Mouse (Mus musculus): Measurements from ENCODE around the gene Prorsd1. TPM values are rescaled to one million over a fixed set of nuclear protein-coding genes. Genes with fewer than 3 reads are reported as not detected.

Gene Prorsd1
- 0.09 and 0.47 TPM in 2 replicates for polyA plus RNA-seq (2012; rRNA removed)

DNA sequence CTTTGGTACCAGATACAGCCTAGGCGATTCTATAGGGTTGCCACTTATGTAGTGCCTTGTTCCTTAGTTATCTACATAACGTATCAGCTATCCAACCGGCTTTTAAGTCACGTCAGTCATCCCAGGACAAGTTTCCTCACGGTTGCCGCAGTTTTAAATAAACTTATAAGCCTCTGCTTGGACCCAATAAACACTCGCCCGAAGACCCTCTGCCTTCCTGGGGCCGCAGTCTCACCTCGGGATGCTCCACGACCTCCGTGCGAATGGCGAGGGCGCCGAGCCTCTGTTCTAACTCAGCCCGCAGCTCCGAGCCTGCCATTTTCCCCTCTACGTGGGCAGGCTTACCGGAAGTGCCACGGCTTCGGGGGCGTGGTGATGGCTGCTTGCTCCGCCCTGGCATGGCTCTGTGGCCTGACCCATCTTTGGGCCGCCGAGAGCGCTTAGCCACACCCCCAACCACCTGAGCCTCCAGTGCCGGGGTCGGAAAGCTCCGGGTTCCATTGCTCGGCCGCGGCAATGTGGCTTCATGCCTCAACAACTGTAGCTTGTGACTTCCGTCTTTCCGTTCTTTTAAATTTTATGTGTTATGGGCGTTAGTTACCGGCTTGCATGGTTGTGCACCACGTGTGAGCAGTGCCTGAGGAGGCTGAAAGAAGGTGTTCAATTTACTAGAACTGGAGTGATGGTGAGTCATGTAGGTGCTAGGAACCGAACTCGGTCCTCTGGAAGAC is at the start of gene Prorsd1:
Gene Prorsd1 (minus strand): TSS at position 352 of the 731 bp plus-strand sequence.
- Histone ChIP-seq H3K4me1 (ENCODE audit: control insufficient read depth, insufficient read depth, insufficient read length, low read length) (peaks cover 3% of the 10 kb centered on the region; the same call in 1 of the 2 replicates), H3K4me3 (ENCODE audit: low read depth, low read length) (peak within 1 kb of the TSS; percentile 77), H3K27me3 (ENCODE audit: control insufficient read depth, insufficient read depth, low read length) (no peaks in the 10 kb centered on the region), H3K27ac (ENCODE audit: insufficient read depth, low read depth, low read length) (peak within 1 kb of the TSS; percentile 45; the same call in 1 of the 2 replicates), H3K36me3 (ENCODE audit: control insufficient read depth, insufficient read depth, low read length) (peaks cover 10% of the 10 kb centered on the region)
- 2% methylated on average over 40 of the region's 40 CpGs for WGBS
- TF ChIP-seq POLR2A (IDR thresholded peaks at IDR 0.05; ENCODE audit: low read depth, low read length) (peak; percentile 84), CTCF (IDR thresholded peaks at IDR 0.05; ENCODE audit: extremely low read depth, insufficient read length, insufficient replicate concordance, low read depth, low read length) (no peak)

DNA sequence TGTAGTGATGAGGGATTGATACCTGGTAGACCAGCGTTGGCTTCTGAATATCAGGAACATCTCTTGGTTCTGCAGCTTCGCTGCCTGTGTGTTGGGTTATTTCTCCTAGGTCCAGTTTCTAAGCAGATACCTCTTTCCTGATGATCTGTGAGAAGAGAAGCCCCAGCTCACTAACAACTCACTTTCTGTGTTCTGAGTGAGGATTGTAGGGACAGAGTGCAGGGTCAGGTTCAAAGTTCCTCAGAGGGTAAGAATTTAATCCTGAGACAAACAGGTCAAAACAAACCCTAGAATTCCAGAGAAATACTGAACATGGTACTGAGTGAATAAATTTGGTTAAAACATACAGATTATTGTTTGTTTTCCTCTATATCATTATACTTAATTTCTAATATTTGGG is 48.6 kb upstream of the Prorsd1 start:
- 81% methylated on average over 2 of the region's 2 CpGs for WGBS
- Histone ChIP-seq H3K27me3 (ENCODE audit: control insufficient read depth, insufficient read depth, low read length) (no peaks in the 10 kb centered on the region), H3K27ac (ENCODE audit: insufficient read depth, low read depth, low read length) (no peak overlapping the region), H3K4me1 (ENCODE audit: control insufficient read depth, insufficient read depth, insufficient read length, low read length) (no peaks in the 10 kb centered on the region), H3K4me3 (ENCODE audit: low read depth, low read length) (no peak overlapping the region), H3K36me3 (ENCODE audit: control insufficient read depth, insufficient read depth, low read length) (no peaks in the 10 kb centered on the region)
- TF ChIP-seq POLR2A (IDR thresholded peaks at IDR 0.05; ENCODE audit: low read depth, low read length) (no peak), CTCF (IDR thresholded peaks at IDR 0.05; ENCODE audit: extremely low read depth, insufficient read length, insufficient replicate concordance, low read depth, low read length) (no peak)

DNA sequence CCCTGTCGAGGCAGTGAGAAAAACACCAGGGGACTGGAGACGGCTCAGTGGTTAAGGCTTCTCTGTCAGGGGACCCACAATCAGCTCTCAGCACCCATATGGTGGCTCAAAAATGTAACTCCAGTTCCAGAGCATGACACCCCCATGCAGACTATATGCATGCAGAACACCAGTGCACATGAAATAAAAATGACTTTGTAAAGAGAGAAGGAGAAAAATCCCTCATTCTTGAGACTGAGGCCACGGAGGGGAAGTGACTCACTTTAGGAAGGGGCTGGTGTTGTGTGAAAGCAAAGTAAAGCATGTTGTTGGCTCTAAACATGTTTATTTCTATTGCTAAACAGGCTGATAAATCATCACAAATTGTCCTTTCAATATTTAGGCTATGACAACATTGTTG is 46.2 kb upstream of the Prorsd1 start:
- Histone ChIP-seq H3K27ac (ENCODE audit: insufficient read depth, low read depth, low read length) (no peak overlapping the region), H3K36me3 (ENCODE audit: control insufficient read depth, insufficient read depth, low read length) (no peaks in the 10 kb centered on the region), H3K27me3 (ENCODE audit: control insufficient read depth, insufficient read depth, low read length) (no peaks in the 10 kb centered on the region), H3K4me1 (ENCODE audit: control insufficient read depth, insufficient read depth, insufficient read length, low read length) (no peaks in the 10 kb centered on the region), H3K4me3 (ENCODE audit: low read depth, low read length) (no peak overlapping the region)
- TF ChIP-seq CTCF (IDR thresholded peaks at IDR 0.05; ENCODE audit: extremely low read depth, insufficient read length, insufficient replicate concordance, low read depth, low read length) (no peak), POLR2A (IDR thresholded peaks at IDR 0.05; ENCODE audit: low read depth, low read length) (no peak)
- WGBS: 85% methylated on average over 3 of the region's 3 CpGs

DNA sequence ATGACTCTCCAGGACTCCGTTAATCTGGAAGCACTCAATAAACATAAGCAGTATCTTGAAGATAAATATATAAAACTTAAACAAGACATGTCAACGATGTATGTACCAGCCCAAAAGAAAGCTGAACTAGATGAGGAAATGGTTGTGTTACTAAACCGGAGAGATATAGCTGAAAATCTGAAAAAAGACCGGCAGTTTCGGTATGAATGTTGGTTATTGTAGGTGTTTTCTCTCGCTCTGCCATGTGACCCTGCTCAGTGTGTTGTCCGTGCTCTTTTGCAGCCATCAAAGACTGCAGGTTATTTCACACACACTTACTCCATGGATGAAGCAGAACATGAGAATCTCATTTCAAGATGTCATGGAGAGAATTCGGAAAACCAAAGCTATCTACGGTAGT is 45.6 kb upstream of the Prorsd1 start:
- Histone ChIP-seq H3K36me3 (ENCODE audit: control insufficient read depth, insufficient read depth, low read length) (no peaks in the 10 kb centered on the region), H3K4me3 (ENCODE audit: low read depth, low read length) (no peak overlapping the region), H3K27ac (ENCODE audit: insufficient read depth, low read depth, low read length) (no peak overlapping the region), H3K27me3 (ENCODE audit: control insufficient read depth, insufficient read depth, low read length) (no peaks in the 10 kb centered on the region), H3K4me1 (ENCODE audit: control insufficient read depth, insufficient read depth, insufficient read length, low read length) (no peaks in the 10 kb centered on the region)
- TF ChIP-seq CTCF (IDR thresholded peaks at IDR 0.05; ENCODE audit: extremely low read depth, insufficient read length, insufficient replicate concordance, low read depth, low read length): no peak
- no peak for TF ChIP-seq POLR2A (IDR thresholded peaks at IDR 0.05; ENCODE audit: low read depth, low read length)
- 78% methylated on average over 9 of the region's 9 CpGs for WGBS

DNA sequence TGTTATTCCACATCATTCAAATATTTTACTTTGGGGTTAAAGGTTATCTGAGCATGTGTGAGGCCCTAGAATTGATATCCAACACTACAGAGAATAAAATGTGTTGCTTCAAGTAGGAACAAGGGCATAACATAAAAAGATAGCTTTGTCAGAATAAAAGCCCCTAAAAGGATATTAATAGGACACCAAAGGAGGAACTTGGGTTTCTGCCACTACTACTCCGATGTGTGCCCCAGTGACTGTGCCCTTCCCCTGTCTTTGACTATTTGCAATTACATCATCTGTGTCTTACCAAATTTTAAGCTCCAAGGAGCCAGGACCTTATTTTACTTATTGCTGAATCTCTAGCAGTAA is 34.6 kb upstream of the Prorsd1 start:
- 81% methylated on average over 1 of the region's 1 CpGs for WGBS
- Histone ChIP-seq H3K27ac (ENCODE audit: insufficient read depth, low read depth, low read length) (no peak overlapping the region), H3K36me3 (ENCODE audit: control insufficient read depth, insufficient read depth, low read length) (peaks cover 12% of the 10 kb centered on the region), H3K4me3 (ENCODE audit: low read depth, low read length) (no peak overlapping the region), H3K27me3 (ENCODE audit: control insufficient read depth, insufficient read depth, low read length) (no peaks in the 10 kb centered on the region), H3K4me1 (ENCODE audit: control insufficient read depth, insufficient read depth, insufficient read length, low read length) (peaks cover 2% of the 10 kb centered on the region; the same call in 1 of the 2 replicates)
- TF ChIP-seq POLR2A (IDR thresholded peaks at IDR 0.05; ENCODE audit: low read depth, low read length) (no peak), CTCF (IDR thresholded peaks at IDR 0.05; ENCODE audit: extremely low read depth, insufficient read length, insufficient replicate concordance, low read depth, low read length) (no peak)

DNA sequence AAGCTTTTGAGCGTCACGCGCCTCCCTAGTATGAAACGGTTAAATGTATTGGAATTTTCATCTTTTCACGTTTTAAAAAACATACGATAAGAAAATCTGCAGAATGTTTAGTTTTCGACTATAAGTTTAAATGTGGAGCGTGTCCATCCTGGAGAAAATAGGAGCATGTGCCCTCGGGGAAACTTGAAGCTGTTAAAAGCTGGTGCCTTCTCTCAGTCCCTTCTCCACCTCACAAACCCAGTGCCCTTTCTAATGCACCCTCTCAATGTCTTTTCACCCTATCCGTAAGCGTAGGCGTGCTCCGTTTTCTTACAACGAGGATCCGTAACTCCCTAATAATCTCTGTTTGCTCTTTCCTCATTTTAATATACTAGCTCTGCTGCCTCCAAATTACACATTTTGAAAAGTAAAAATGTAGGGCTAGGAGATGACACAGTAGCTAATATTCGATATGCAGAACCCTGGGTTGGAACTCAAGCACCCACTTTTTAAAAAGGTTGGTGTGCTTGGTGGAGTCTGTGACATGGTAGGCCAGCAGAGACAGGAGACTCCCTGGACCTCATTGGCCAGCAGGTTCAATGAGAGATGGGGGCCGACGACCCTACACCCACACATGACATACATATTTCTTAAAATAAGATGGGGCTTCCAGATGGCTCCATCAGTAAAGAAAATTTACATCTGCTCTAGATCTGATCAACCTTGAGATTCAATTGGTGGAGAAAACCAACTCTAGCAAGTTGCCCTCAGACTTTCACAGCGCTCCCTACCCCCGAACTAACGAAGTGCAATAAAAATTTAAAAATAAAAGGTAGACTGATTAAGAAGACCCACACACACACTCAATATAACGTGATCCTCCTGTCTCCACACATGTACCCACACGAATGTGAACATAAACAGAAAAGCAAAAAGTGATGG is 33.9 kb upstream of the Prorsd1 start:
- H3K27me3 ChIP-seq (ENCODE audit: control insufficient read depth, insufficient read depth, low read length): no peaks in the 10 kb centered on the region
- H3K4me3 ChIP-seq (ENCODE audit: low read depth, low read length): peak overlapping the region; percentile 91
- H3K4me1 ChIP-seq (ENCODE audit: control insufficient read depth, insufficient read depth, insufficient read length, low read length): peaks cover 2% of the 10 kb centered on the region; the same call in 1 of the 2 replicates
- peaks cover 17% of the 10 kb centered on the region for H3K36me3 ChIP-seq (ENCODE audit: control insufficient read depth, insufficient read depth, low read length)
- H3K27ac ChIP-seq (ENCODE audit: insufficient read depth, low read depth, low read length): peak overlapping the region; percentile 51
- 19% methylated on average over 23 of the region's 23 CpGs for WGBS
- no peak for TF ChIP-seq POLR2A (IDR thresholded peaks at IDR 0.05; ENCODE audit: low read depth, low read length)
- TF ChIP-seq CTCF (IDR thresholded peaks at IDR 0.05; ENCODE audit: extremely low read depth, insufficient read length, insufficient replicate concordance, low read depth, low read length): no peak
